Comparison of ENCODE assay signal across 27 mouse cellular contexts in genomic region chr13:30062285-30062684, GRCm38 (mm10).
DNase-seq lines count a peak whose midpoint lies in the region; ATAC-seq lines count a peak whose summit lies in the region.
"Had no signal": no experiment of that assay in that cellular context is flagged by ENCODE, and none has a peak within 500 bp of the region (broad histone marks: within the 10 kb centered on the region; RNA-seq: fewer than 3 reads in every experiment).

No protein-coding gene starts in this region.

- H3K36me3 ChIP-seq in lung, embryonic 16.5 days (ENCODE audit: control insufficient read depth, insufficient read depth, low read length) = no peaks in the 10 kb centered on the region
- H3K36me3 ChIP-seq: embryonic facial prominence, embryonic 13.5 days; embryonic facial prominence, embryonic 15.5 days; forebrain, embryonic 10.5 days; forebrain, embryonic 12.5 days; G1E had no signal

- WGBS in lung, embryonic 16.5 days = 67% methylated on average over 4 of the region's 4 CpGs

- DNase-seq in lung, postnatal 36 days = no peak
- DNase-seq in 3T3-L1 (ENCODE audit: low read depth, low spot score) (peak; percentile 47), 416B (ENCODE audit: low read depth) (peak; percentile 71), NIH3T3 (ENCODE audit: low read depth) (peak; percentile 6)
- DNase-seq in adrenal gland, adult 2 months = no peak
- DNase-seq in heart, postnatal 4 days = no peak
- DNase-seq: adrenal gland, adult 8-10 months; adrenal gland, postnatal 14 days; adrenal gland, postnatal 36 days; cerebellum, adult 18-20 months; cerebellum, adult 8-10 months; cerebellum, adult 9-11 months; cerebellum, postnatal 14 days; cerebellum, postnatal 36 days; embryo, embryonic 11 days had no signal

- H3K4me1 ChIP-seq in lung, embryonic 16.5 days (replicated peaks; ENCODE audit: control insufficient read depth, insufficient read depth, low read length) = no peaks in the 10 kb centered on the region
- H3K4me1 ChIP-seq: embryonic facial prominence, embryonic 13.5 days; forebrain, embryonic 12.5 days had no signal

- H3K9me3 ChIP-seq in lung, embryonic 16.5 days (ENCODE audit: control insufficient read depth, low read length) = no peaks in the 10 kb centered on the region
- H3K9me3 ChIP-seq: embryonic facial prominence, embryonic 13.5 days; embryonic facial prominence, embryonic 15.5 days; forebrain, embryonic 10.5 days; forebrain, embryonic 12.5 days; G1E had no signal

- no peak overlapping the region for H3K9ac ChIP-seq in lung, embryonic 16.5 days (ENCODE audit: low read length)
- H3K9ac ChIP-seq: embryonic facial prominence, embryonic 13.5 days; embryonic facial prominence, embryonic 15.5 days; forebrain, embryonic 12.5 days had no signal

- no peaks in the 10 kb centered on the region for H3K27me3 ChIP-seq in lung, embryonic 16.5 days (ENCODE audit: control insufficient read depth, insufficient read depth, low read depth, low read length)
- H3K27me3 ChIP-seq: CH12.LX; embryonic facial prominence, embryonic 13.5 days; embryonic facial prominence, embryonic 15.5 days; forebrain, embryonic 12.5 days had no signal

- no peak overlapping the region for H3K4me3 ChIP-seq in lung, embryonic 16.5 days (ENCODE audit: low read length)
- H3K4me3 ChIP-seq: embryonic facial prominence, embryonic 13.5 days; embryonic facial prominence, embryonic 15.5 days; erythroblast, embryonic 14.5 days; forebrain, embryonic 10.5 days; forebrain, embryonic 12.5 days had no signal

- no peak overlapping the region for H3K27ac ChIP-seq in lung, embryonic 16.5 days (ENCODE audit: low read length)
- H3K27ac ChIP-seq: embryonic facial prominence, embryonic 13.5 days; embryonic facial prominence, embryonic 15.5 days; forebrain, embryonic 10.5 days; forebrain, embryonic 12.5 days had no signal

- ATAC-seq in lung, embryonic 16.5 days (ENCODE audit: low read depth) = peak; percentile 38; the same call in 1 of the 2 replicates
- no peak for ATAC-seq in inflammation-experienced regulatory T-cells, adult 6 months
- ATAC-seq: CD4-positive, CD25-positive, alpha-beta regulatory T cell, adult 4 months; forebrain, embryonic 14.5 days; forebrain, embryonic 16.5 days had no signal

- no peak overlapping the region for H3K4me2 ChIP-seq in lung, embryonic 16.5 days (ENCODE audit: low read depth, low read length)
- H3K4me2 ChIP-seq: embryonic facial prominence, embryonic 13.5 days; embryonic facial prominence, embryonic 15.5 days; forebrain, embryonic 12.5 days had no signal

Comparison
In these comparisons a context has a peak if more than half of its experiments do, and no peak if none do; other contexts are left out.
1. DNase-seq: peak in 3T3-L1 (single experiment), 416B (single experiment) and NIH3T3 (single experiment); none in lung, postnatal 36 days (single experiment), adrenal gland, adult 2 months (single experiment) and heart, postnatal 4 days (single experiment).